Mouse (Mus musculus) intestine, embryonic 15.5 days (tissue): ENCODE results near the gene Mxi1. TPM values are rescaled to one million over a fixed set of nuclear protein-coding genes. Genes with fewer than 3 reads are reported as not detected.

Source experiments
- ATAC-seq: fragments of 200-750 bp; cut with Nextera tagmentation; 2 replicates; pipeline ENCODE4 v1.8.0; 2017; ENCODE audit warnings: moderate TSS enrichment, moderate library complexity
- H3K27ac ChIP-seq: fragments of 300-500 bp; sonication (generic); 2 replicates; pipeline ENCODE4 v1.5.1; 2015; ENCODE audit warnings: mild to moderate bottlenecking, inconsistent platforms
- H3K27me3 ChIP-seq: fragments of 300-500 bp; sonication (generic); replicated peaks from 2 replicates; pipeline ENCODE4 v1.6.1; 2015; ENCODE audit warnings: inconsistent platforms
- H3K36me3 ChIP-seq: fragments of 300-500 bp; sonication (generic); 2 replicates; pipeline ENCODE4 v1.6.1; 2015; ENCODE audit warnings: inconsistent platforms
- H3K4me1 ChIP-seq: fragments of 300-500 bp; sonication (generic); replicated peaks from 2 replicates; pipeline ENCODE4 v1.6.1; 2015; ENCODE audit warnings: inconsistent platforms
- H3K4me2 ChIP-seq: fragments of 300-500 bp; sonication (generic); replicated peaks from 2 replicates; pipeline ENCODE4 v1.6.1; 2015; ENCODE audit warnings: mild to moderate bottlenecking, inconsistent platforms
- H3K4me3 ChIP-seq: fragments of 300-500 bp; sonication (generic); replicated peaks from 2 replicates; pipeline ENCODE4 v1.5.1; 2015; ENCODE audit warnings: inconsistent platforms
- H3K9ac ChIP-seq: fragments of 300-500 bp; sonication (generic); 2 replicates; pipeline ENCODE4 v1.6.1; 2015; ENCODE audit warnings: inconsistent platforms
- H3K9me3 ChIP-seq: fragments of 300-500 bp; sonication (generic); 2 replicates; pipeline ENCODE4 v1.6.1; 2016; ENCODE audit warnings: inconsistent platforms
- WGBS: fragments of 180-500 bp; shearing (Covaris S2); methylation state at CpG from one replicate; pipeline ENCODE4 v1.1.7; 2015; 5-methylcytosine and 5-hydroxymethylcytosine counted together
- polyA plus RNA-seq: library from polyadenylated mRNA; unstranded; fragments of >200 nt; fragmentation: Nextera tagmentation; extraction: Ambion mirVana; gene quantifications from 2 replicates; pipeline ENCODE4 v1.2.1, GENCODE M21; 2015

Gene Mxi1
- polyA plus RNA-seq, 1 experiment from 2014 or later = 34.5 TPM

GRCm38 (mm10) chr19:53333730-53334129, 23.4 kb downstream of the Mxi1 start:
- Histone ChIP-seq H3K36me3 (peaks cover 14% of the 10 kb centered on the region; the same call in 1 of the 2 replicates), H3K4me1 (0 out of 2 replicates have a peak, but pooled peaks cover 5% of the 10 kb centered on the region), H3K4me2 (no peak overlapping the region), H3K27me3 (no peaks in the 10 kb centered on the region), H3K4me3 (no peak overlapping the region), H3K9ac (no peak overlapping the region), H3K9me3 (no peaks in the 10 kb centered on the region), H3K27ac (no peak overlapping the region)
- no peak for ATAC-seq
- WGBS = 92% methylated on average over 6 of the region's 6 CpGs

GRCm38 (mm10) chr19:53335241-53335640, 24.9 kb downstream of the Mxi1 start:
- no peak overlapping the region for H3K4me2 ChIP-seq
- no peak for ATAC-seq
- WGBS = 91% methylated on average over 9 of the region's 9 CpGs
- H3K9me3 ChIP-seq = no peaks in the 10 kb centered on the region
- H3K36me3 ChIP-seq = peaks cover 14% of the 10 kb centered on the region; the same call in 1 of the 2 replicates
- H3K4me1 ChIP-seq = 0 out of 2 replicates have a peak, but pooled peaks cover 4% of the 10 kb centered on the region
- no peaks in the 10 kb centered on the region for H3K27me3 ChIP-seq
- no peak overlapping the region for H3K4me3 ChIP-seq
- no peak overlapping the region for H3K27ac ChIP-seq
- no peak overlapping the region for H3K9ac ChIP-seq

GRCm38 (mm10) chr19:53340423-53340822, 30.1 kb downstream of the Mxi1 start:
- no peak overlapping the region for H3K4me3 ChIP-seq
- peak; percentile 72 for ATAC-seq
- no peaks in the 10 kb centered on the region for H3K27me3 ChIP-seq
- H3K36me3 ChIP-seq = peaks cover 5% of the 10 kb centered on the region; the same call in 1 of the 2 replicates
- H3K27ac ChIP-seq = no peak overlapping the region
- no peak overlapping the region for H3K9ac ChIP-seq
- no peak overlapping the region for H3K4me2 ChIP-seq
- H3K9me3 ChIP-seq = no peaks in the 10 kb centered on the region
- 20% methylated on average over 6 of the region's 6 CpGs for WGBS
- H3K4me1 ChIP-seq = no peaks in the 10 kb centered on the region

GRCm38 (mm10) chr19:53343174-53343881, 33.0 kb downstream of the Mxi1 start:
- WGBS = 86% methylated on average over 13 of the region's 13 CpGs
- H3K4me2 ChIP-seq = no peak overlapping the region
- ATAC-seq = no peak

GRCm38 (mm10) chr19:53344062-53344461, 33.7 kb downstream of the Mxi1 start:
- Histone ChIP-seq H3K4me3 (no peak overlapping the region), H3K27me3 (no peaks in the 10 kb centered on the region), H3K9ac (no peak overlapping the region), H3K9me3 (no peaks in the 10 kb centered on the region), H3K4me1 (no peaks in the 10 kb centered on the region), H3K27ac (no peak overlapping the region), H3K4me2 (no peak overlapping the region; the same call in 1 of the 2 replicates), H3K36me3 (no peaks in the 10 kb centered on the region)
- peak; percentile 28 for ATAC-seq
- 76% methylated on average over 16 of the region's 16 CpGs for WGBS

More at GRCm38 (mm10) chr19:53343174-53343881, 33.0 kb downstream of the Mxi1 start:
- Histone ChIP-seq H3K27me3 (no peaks in the 10 kb centered on the region), H3K9me3 (no peaks in the 10 kb centered on the region), H3K27ac (no peak overlapping the region), H3K4me3 (no peak overlapping the region), H3K9ac (no peak overlapping the region), H3K36me3 (no peaks in the 10 kb centered on the region), H3K4me1 (no peaks in the 10 kb centered on the region)

DNA sequence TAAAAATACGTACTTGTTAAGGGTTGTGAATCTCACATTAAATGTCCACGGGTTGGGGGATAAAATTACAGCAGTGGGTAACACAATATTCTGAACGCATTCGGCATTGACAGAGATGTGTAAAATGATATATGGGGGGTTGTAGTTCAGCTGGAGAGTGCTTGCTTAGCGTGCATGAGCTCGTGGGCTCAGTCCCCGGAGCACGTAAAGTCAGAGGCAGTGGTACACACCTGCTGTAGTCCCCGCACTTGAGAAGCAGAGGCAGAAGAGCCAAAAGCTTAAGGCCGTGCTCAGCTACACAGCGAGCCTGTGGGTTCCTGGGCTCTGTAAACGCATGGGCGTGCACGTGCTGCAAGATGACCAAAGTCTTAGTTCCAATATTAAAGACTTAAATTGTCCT, 35.4 kb downstream of the Mxi1 start:
- H3K4me3 ChIP-seq = no peak overlapping the region
- no peak overlapping the region for H3K9ac ChIP-seq
- no peaks in the 10 kb centered on the region for H3K36me3 ChIP-seq
- H3K4me2 ChIP-seq = no peak overlapping the region
- no peaks in the 10 kb centered on the region for H3K4me1 ChIP-seq
- H3K9me3 ChIP-seq = no peaks in the 10 kb centered on the region
- ATAC-seq = no peak
- H3K27ac ChIP-seq = no peak overlapping the region
- 75% methylated on average over 14 of the region's 14 CpGs for WGBS
- no peaks in the 10 kb centered on the region for H3K27me3 ChIP-seq

- WGBS = 91% methylated on average over 7 of the region's 7 CpGs
- Histone ChIP-seq H3K9me3 (no peaks in the 10 kb centered on the region), H3K36me3 (no peaks in the 10 kb centered on the region), H3K9ac (no peak overlapping the region), H3K4me1 (no peaks in the 10 kb centered on the region), H3K4me3 (no peak overlapping the region), H3K27ac (no peak overlapping the region), H3K4me2 (no peak overlapping the region), H3K27me3 (no peaks in the 10 kb centered on the region)
- no peak for ATAC-seq
These were observed 43.5 kb downstream of the Mxi1 start for GRCm38 (mm10) chr19:53353864-53354263.

GRCm38 (mm10) chr19:53354271-53355000, 44.1 kb downstream of the Mxi1 start:
- H3K4me1 ChIP-seq = 0 out of 2 replicates have a peak, but pooled peaks cover 4% of the 10 kb centered on the region
- no peaks in the 10 kb centered on the region for H3K36me3 ChIP-seq
- WGBS = 81% methylated on average over 7 of the region's 7 CpGs
- no peak overlapping the region for H3K4me2 ChIP-seq
- H3K9ac ChIP-seq = no peak overlapping the region
- H3K9me3 ChIP-seq = no peaks in the 10 kb centered on the region
- ATAC-seq = no peak
- H3K27me3 ChIP-seq = no peaks in the 10 kb centered on the region
- H3K4me3 ChIP-seq = no peak overlapping the region
- no peak overlapping the region for H3K27ac ChIP-seq

- H3K27ac ChIP-seq = no peak overlapping the region
- ATAC-seq = no peak
- H3K9ac ChIP-seq = no peak overlapping the region
- no peak overlapping the region for H3K4me3 ChIP-seq
- H3K36me3 ChIP-seq = no peaks in the 10 kb centered on the region
- H3K4me1 ChIP-seq = 0 out of 2 replicates have a peak, but pooled peaks cover 4% of the 10 kb centered on the region
- no peaks in the 10 kb centered on the region for H3K27me3 ChIP-seq
- H3K4me2 ChIP-seq = no peak overlapping the region
- WGBS = 84% methylated on average over 16 of the region's 16 CpGs
- H3K9me3 ChIP-seq = no peaks in the 10 kb centered on the region
These were observed 44.7 kb downstream of the Mxi1 start for GRCm38 (mm10) chr19:53355065-53355464.

DNA sequence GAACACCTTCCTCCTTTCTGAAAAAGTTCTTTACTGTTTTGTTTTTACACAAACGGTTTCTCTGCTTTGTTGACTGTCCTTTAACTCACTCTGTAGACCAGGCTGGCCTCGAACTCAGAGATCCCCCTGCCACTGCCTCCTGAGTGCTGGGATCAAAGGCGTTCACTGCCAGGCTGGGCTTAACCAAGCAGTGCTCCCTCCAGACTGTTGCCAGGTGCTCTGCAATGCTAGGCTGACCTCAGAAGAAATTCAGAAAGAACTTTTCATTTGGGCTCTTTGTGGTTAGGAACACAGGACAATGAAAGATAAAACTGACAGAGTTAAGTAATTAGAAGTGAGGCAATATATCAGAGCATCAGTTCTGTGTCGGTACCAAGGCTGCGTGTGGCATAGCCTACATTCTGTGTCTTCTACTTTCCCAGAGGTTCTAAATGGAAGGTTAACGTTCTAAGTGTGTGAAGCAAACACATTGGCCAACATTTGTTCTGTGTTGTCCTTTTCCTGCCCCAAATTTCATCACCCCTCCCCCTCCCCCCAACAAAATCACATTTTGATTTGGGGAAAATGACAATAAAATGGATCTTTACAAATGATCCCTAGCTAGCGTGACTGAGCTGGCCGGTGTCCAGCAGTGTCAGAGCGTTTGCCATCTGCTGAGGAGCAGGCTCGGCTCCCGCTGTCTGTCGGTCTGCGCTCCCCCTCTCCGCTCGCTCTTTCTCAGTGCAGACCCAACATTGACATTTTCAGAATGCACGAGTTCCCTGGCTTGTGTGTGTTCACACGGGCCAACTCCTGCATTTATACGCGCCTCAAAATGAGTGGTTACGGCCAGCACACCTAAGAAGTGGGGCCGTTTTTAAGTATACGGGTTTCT, 49.1 kb downstream of the Mxi1 start:
- Histone ChIP-seq H3K4me1 (peaks cover 11% of the 10 kb centered on the region), H3K9me3 (no peaks in the 10 kb centered on the region), H3K36me3 (0 out of 2 replicates have a peak, but pooled peaks cover 2% of the 10 kb centered on the region), H3K27ac (no peak overlapping the region), H3K4me2 (peak overlapping the region; percentile 40), H3K27me3 (no peaks in the 10 kb centered on the region), H3K4me3 (no peak overlapping the region), H3K9ac (0 out of 2 replicates have a peak overlapping the region, but pooled peaks have one; percentile 1)
- no peak for ATAC-seq
- WGBS = 51% methylated on average over 22 of the region's 22 CpGs

GRCm38 (mm10) chr19:53360265-53360958, 50.1 kb downstream of the Mxi1 start:
- WGBS = 58% methylated on average over 8 of the region's 8 CpGs
- no peak overlapping the region for H3K4me3 ChIP-seq
- H3K4me1 ChIP-seq = peaks cover 15% of the 10 kb centered on the region
- 0 out of 2 replicates have a peak overlapping the region, but pooled peaks have one; percentile 18 for H3K27ac ChIP-seq
- H3K4me2 ChIP-seq = no peak overlapping the region
- H3K36me3 ChIP-seq = 0 out of 2 replicates have a peak, but pooled peaks cover 2% of the 10 kb centered on the region
- no peak overlapping the region for H3K9ac ChIP-seq
- no peaks in the 10 kb centered on the region for H3K27me3 ChIP-seq
- no peaks in the 10 kb centered on the region for H3K9me3 ChIP-seq
- no peak for ATAC-seq
